Mouse (Mus musculus): Measurements from ENCODE around the gene Eif2a. TPM values are rescaled to one million over a fixed set of nuclear protein-coding genes. Genes with fewer than 3 reads are reported as not detected.

Gene Eif2a
- polyA plus RNA-seq, 1 experiment from 2014 or later = 56.3 TPM

DNA sequence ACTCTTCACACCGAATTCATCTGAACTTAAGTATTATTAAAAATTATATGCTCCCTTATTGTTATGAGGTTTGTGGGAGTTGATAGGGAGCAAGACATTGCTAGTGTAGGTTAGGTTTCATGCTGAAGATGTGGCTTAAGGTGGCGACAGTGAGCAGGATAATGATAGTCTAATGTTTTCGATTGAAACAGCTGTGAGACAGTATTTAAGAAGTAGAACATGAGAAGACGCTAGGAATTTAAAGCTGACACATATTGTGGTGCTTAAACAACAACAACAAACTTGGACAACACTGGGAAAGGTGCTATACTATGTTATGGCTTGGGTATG is 752 bp downstream of the Eif2a start:
- no peaks in the 10 kb centered on the region for H3K27me3 ChIP-seq (ENCODE audit: low read depth, poor library complexity, severe bottlenecking)
- 10% methylated on average over 4 of the region's 4 CpGs for WGBS
- peak overlapping the region; percentile 96 for H3K27ac ChIP-seq (replicated peaks)
- DNase-seq (ENCODE audit: low spot score) = no peak
- H3K36me3 ChIP-seq = peaks cover 36% of the 10 kb centered on the region
- no peaks in the 10 kb centered on the region for H3K9me3 ChIP-seq (replicated peaks)
- H3K4me3 ChIP-seq = peak overlapping the region; percentile 98
- H3K4me1 ChIP-seq = peaks cover 23% of the 10 kb centered on the region

DNA sequence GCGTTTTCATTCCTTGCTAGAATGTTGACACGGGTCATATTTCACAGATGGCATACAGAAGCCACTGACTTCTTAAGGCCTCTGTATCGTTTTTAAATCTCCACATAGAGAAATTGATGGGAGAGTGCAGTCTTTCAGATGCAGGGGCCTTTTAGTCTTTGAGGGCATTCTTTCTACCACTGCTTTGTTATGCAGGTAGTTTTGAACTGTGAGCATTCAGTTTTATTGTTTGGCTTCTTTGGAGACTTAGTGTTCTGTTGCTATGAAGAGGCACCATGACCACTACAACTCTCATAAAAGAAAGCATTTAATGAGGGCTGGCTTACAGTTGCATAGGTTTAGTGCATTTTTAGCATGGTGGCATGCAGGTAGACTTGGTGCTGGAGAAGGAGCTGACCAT is 11.0 kb downstream of the Eif2a start:
- Histone ChIP-seq H3K4me1 (no peaks in the 10 kb centered on the region), H3K27me3 (ENCODE audit: low read depth, poor library complexity, severe bottlenecking) (no peaks in the 10 kb centered on the region), H3K4me3 (no peak overlapping the region), H3K27ac (replicated peaks) (no peak overlapping the region), H3K9me3 (replicated peaks) (no peaks in the 10 kb centered on the region), H3K36me3 (peaks cover 88% of the 10 kb centered on the region)
- DNase-seq (ENCODE audit: low spot score) = no peak
- WGBS = 91% methylated on average over 3 of the region's 3 CpGs

GRCm38 (mm10) chr3:58552001-58552811 is 26.6 kb downstream of the Eif2a start:
- DNase-seq (ENCODE audit: low spot score) = no peak
- H3K27me3 ChIP-seq (ENCODE audit: low read depth, poor library complexity, severe bottlenecking) = no peaks in the 10 kb centered on the region
- 91% methylated on average over 1 of the region's 1 CpGs for WGBS
- H3K4me3 ChIP-seq = no peak overlapping the region
- no peak overlapping the region for H3K27ac ChIP-seq (replicated peaks)
- peaks cover 98% of the 10 kb centered on the region for H3K36me3 ChIP-seq
- no peaks in the 10 kb centered on the region for H3K9me3 ChIP-seq (replicated peaks)
- no peaks in the 10 kb centered on the region for H3K4me1 ChIP-seq

DNA sequence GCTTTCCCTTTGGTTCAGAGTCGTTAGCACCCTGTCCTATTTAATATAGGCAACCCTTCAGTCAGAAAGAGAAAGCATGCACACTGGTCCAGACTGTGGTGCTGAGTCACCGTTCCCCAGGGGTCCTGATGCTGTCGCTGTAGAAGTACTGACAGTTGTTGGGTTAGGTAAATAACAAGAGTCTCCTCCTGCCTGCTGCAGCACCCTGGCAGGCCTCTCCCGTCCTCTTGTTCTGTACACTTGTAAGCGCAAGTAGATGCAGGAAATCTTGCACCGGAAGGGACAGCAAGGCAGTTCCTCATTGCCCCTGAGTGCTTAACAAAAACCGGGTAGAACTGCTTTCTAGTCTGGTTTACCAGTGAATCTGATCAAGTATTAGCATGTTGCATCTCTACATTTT is 31.0 kb downstream of the Eif2a start:
- no peak for DNase-seq (ENCODE audit: low spot score)
- WGBS = 81% methylated on average over 7 of the region's 7 CpGs
- Histone ChIP-seq H3K4me3 (no peak overlapping the region), H3K36me3 (peaks cover 68% of the 10 kb centered on the region), H3K27me3 (ENCODE audit: low read depth, poor library complexity, severe bottlenecking) (no peaks in the 10 kb centered on the region), H3K9me3 (replicated peaks) (no peaks in the 10 kb centered on the region), H3K27ac (replicated peaks) (no peak overlapping the region), H3K4me1 (peaks cover 10% of the 10 kb centered on the region)

GRCm38 (mm10) chr3:58559887-58560286 is 34.3 kb downstream of the Eif2a start:
- H3K4me1 ChIP-seq = peaks cover 11% of the 10 kb centered on the region
- no peaks in the 10 kb centered on the region for H3K9me3 ChIP-seq (replicated peaks)
- no peak for DNase-seq (ENCODE audit: low spot score)
- no peaks in the 10 kb centered on the region for H3K27me3 ChIP-seq (ENCODE audit: low read depth, poor library complexity, severe bottlenecking)
- 29% methylated on average over 2 of the region's 2 CpGs for WGBS
- H3K4me3 ChIP-seq = no peak overlapping the region
- no peak overlapping the region for H3K27ac ChIP-seq (replicated peaks)
- peaks cover 36% of the 10 kb centered on the region for H3K36me3 ChIP-seq

- peak; percentile 12 for DNase-seq (ENCODE audit: low spot score)
- Histone ChIP-seq H3K27me3 (ENCODE audit: low read depth, poor library complexity, severe bottlenecking) (no peaks in the 10 kb centered on the region), H3K27ac (replicated peaks) (no peak overlapping the region), H3K4me1 (peaks cover 11% of the 10 kb centered on the region), H3K36me3 (peaks cover 20% of the 10 kb centered on the region), H3K9me3 (replicated peaks) (no peaks in the 10 kb centered on the region), H3K4me3 (no peak overlapping the region)
- WGBS = 19% methylated on average over 2 of the region's 2 CpGs
These were observed 35.8 kb downstream of the Eif2a start for GRCm38 (mm10) chr3:58561437-58561836.

DNA sequence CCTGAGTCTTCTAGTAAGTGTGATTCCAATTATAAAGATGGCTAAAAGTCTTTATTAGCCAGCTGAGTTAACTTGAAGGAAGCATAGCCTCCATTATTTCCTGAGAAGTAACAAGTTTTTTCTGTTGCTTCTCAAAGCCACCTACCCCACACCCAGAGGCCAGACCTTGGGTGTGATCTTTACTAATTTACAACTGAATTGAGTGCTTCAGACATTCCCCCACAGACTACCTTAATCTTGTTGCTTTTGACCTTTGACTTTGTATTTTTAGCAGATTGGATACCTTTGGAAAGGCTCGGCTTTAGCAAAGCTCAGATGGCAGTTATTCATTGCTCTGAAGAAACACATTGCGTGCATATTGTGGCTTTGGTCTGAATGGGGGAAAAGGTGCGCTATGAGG is 45.2 kb downstream of the Eif2a start:
- Histone ChIP-seq H3K4me3 (no peak overlapping the region), H3K36me3 (no peaks in the 10 kb centered on the region), H3K27me3 (ENCODE audit: low read depth, poor library complexity, severe bottlenecking) (no peaks in the 10 kb centered on the region), H3K9me3 (replicated peaks) (no peaks in the 10 kb centered on the region), H3K27ac (replicated peaks) (no peak overlapping the region), H3K4me1 (no peaks in the 10 kb centered on the region)
- DNase-seq (ENCODE audit: low spot score) = no peak
- WGBS = 86% methylated on average over 3 of the region's 3 CpGs

DNA sequence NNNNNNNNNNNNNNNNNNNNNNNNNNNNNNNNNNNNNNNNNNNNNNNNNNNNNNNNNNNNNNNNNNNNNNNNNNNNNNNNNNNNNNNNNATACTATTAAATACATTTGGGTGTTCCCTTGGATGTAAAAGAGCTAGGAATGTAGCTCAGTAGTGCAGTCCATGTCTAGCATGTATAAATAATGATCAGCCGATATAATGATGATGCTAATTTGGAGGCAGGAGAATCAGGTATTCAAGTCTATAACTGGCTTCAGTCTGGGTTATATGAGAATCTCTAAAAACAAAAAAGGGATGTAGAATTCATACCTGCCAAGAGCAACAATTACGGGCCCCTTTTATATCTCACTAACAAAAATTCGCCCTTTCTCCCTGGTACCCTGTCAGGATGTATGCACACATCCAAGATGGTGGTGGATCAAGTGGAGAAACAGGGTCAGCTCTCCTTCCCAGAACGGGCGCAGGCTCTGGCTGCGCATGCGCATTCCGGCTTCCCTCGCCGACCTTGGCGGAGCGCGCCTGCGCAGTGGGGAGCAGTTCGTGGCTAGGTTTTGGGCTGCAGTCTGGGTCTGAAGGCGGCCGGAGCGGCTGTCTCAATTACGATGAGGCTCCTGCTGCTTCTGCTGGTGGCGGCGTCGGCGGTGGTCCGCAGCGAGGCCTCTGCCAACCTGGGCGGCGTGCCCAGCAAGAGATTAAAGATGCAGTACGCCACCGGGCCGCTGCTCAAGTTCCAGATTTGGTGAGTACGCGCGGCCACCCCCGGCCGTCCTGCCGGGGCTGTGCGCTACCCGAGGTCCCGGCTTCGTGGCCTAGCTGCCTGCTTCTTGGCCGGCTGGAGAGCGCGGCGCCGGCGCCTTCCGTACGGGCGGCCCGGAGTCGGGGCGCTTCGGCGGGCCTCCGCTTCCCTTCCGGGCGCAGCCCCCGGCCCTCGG is 50.8 kb downstream of the Eif2a start, which contains the start of gene Selenot:
Gene Selenot, plus strand, starts transcription at position 500 of the 930 bp plus-strand sequence.
- no peaks in the 10 kb centered on the region for H3K9me3 ChIP-seq (replicated peaks)
- H3K27ac ChIP-seq (replicated peaks) = peak within 1 kb of the TSS; percentile 99
- peaks cover 28% of the 10 kb centered on the region for H3K36me3 ChIP-seq
- peak within 1 kb of the TSS; percentile 96 for H3K4me3 ChIP-seq
- 2% methylated on average over 59 of the region's 59 CpGs for WGBS
- H3K27me3 ChIP-seq (ENCODE audit: low read depth, poor library complexity, severe bottlenecking) = no peaks in the 10 kb centered on the region
- peak; percentile 98 for DNase-seq (ENCODE audit: low spot score)
- peaks cover 6% of the 10 kb centered on the region; the same call in 1 of the 2 replicates for H3K4me1 ChIP-seq

GRCm38 (mm10) chr3:58577067-58577503 is 51.5 kb downstream of the Eif2a start:
- Histone ChIP-seq H3K27ac (replicated peaks) (peak overlapping the region; percentile 99), H3K9me3 (replicated peaks) (no peaks in the 10 kb centered on the region), H3K27me3 (ENCODE audit: low read depth, poor library complexity, severe bottlenecking) (no peaks in the 10 kb centered on the region), H3K36me3 (peaks cover 34% of the 10 kb centered on the region), H3K4me3 (peak overlapping the region; percentile 96), H3K4me1 (peaks cover 6% of the 10 kb centered on the region; the same call in 1 of the 2 replicates)
- WGBS = under 1% methylated on average over 36 of the region's 36 CpGs
- peak; percentile 70 for DNase-seq (ENCODE audit: low spot score)

DNA sequence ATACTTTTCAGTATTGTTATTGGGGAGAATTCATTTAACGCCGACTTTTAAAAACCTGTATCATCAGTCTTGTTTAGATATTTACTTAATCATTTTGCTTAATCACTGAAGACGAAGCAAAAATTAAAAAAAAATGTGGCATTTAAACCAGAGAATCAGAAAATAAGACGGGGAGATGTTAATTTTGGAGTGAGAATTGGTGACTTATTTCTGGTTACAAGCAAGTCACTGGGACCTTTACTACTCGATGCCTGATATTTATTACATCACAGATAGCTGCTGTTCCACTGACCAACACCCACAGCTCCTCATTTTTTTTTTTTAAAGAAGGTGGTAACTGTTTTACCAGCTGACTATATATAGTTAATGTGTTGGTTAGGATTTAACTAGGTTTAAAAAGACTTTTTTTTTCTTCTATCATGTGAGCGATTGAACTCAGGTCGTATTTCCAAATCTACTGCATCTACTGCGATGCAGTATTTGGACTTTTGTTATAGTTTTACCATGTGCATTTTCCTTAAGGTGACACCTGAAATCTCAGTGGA is 52.0 kb downstream of the Eif2a start:
- Histone ChIP-seq H3K27me3 (ENCODE audit: low read depth, poor library complexity, severe bottlenecking) (no peaks in the 10 kb centered on the region), H3K9me3 (replicated peaks) (no peaks in the 10 kb centered on the region), H3K4me3 (peak overlapping the region; percentile 96), H3K36me3 (peaks cover 35% of the 10 kb centered on the region), H3K4me1 (peaks cover 6% of the 10 kb centered on the region; the same call in 1 of the 2 replicates), H3K27ac (replicated peaks) (peak overlapping the region; percentile 99)
- WGBS = 32% methylated on average over 8 of the region's 8 CpGs
- no peak for DNase-seq (ENCODE audit: low spot score)

GRCm38 (mm10) chr3:58581530-58581929 is 55.9 kb downstream of the Eif2a start:
- peaks cover 59% of the 10 kb centered on the region for H3K36me3 ChIP-seq
- no peak overlapping the region for H3K27ac ChIP-seq (replicated peaks)
- DNase-seq (ENCODE audit: low spot score) = no peak

DNA sequence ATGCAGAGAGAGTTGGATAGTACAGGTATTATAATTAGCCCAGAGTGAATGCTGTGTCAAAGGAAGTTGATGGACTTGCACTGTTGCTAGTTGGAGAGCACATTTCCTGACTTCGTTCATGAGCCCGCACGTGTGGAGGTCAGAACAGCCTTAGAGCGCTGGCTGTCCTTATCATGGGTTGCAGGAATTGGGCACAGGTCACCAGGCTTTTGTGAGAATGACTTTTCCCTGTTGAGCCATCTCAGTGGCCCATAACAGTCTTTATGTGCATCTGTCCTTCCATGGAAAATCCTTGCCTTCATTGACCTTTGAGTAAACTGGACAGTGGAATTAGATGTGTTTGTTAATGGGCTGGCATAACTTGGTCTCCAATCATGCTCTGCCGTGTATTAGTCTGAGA is 56.7 kb downstream of the Eif2a start:
- Histone ChIP-seq H3K36me3 (peaks cover 67% of the 10 kb centered on the region), H3K4me3 (no peak overlapping the region), H3K27ac (replicated peaks) (no peak overlapping the region), H3K9me3 (replicated peaks) (no peaks in the 10 kb centered on the region), H3K27me3 (ENCODE audit: low read depth, poor library complexity, severe bottlenecking) (no peaks in the 10 kb centered on the region), H3K4me1 (peaks cover 6% of the 10 kb centered on the region; the same call in 1 of the 2 replicates)
- no peak for DNase-seq (ENCODE audit: low spot score)
- 92% methylated on average over 5 of the region's 5 CpGs for WGBS

More at GRCm38 (mm10) chr3:58581530-58581929, 55.9 kb downstream of the Eif2a start:
- Histone ChIP-seq H3K4me1 (peaks cover 6% of the 10 kb centered on the region; the same call in 1 of the 2 replicates), H3K4me3 (no peak overlapping the region), H3K9me3 (replicated peaks) (no peaks in the 10 kb centered on the region), H3K27me3 (ENCODE audit: low read depth, poor library complexity, severe bottlenecking) (no peaks in the 10 kb centered on the region)
- 92% methylated on average over 4 of the region's 4 CpGs for WGBS
